10 mouse cellular contexts compared by ENCODE assay signal in genomic region chr11:120376302-120377160, GRCm38 (mm10). TPM values are rescaled to one million over a fixed set of nuclear protein-coding genes. Genes with fewer than 3 reads are reported as not detected.
DNase-seq lines count a peak whose midpoint lies in the region; ATAC-seq lines count a peak whose summit lies in the region.
"Had no signal": no experiment of that assay in that cellular context is flagged by ENCODE, and none has a peak within 500 bp of the region (broad histone marks: within the 10 kb centered on the region; RNA-seq: fewer than 3 reads in every experiment).

No protein-coding gene starts in this region.

- ATAC-seq in kidney, embryonic 16.5 days (ENCODE audit: low FRiP score, low TSS enrichment), result no peak
- no peak for ATAC-seq in embryonic facial prominence, embryonic 13.5 days (ENCODE audit: insufficient number of reproducible peaks, insufficient read depth, low FRiP score, low TSS enrichment, low read depth)
- no peak for ATAC-seq in midbrain, embryonic 12.5 days (ENCODE audit: low FRiP score, low read depth)

- H3K27me3 ChIP-seq in kidney, embryonic 16.5 days (ENCODE audit: insufficient read depth, low read length), result no peaks in the 10 kb centered on the region
- H3K27me3 ChIP-seq in embryonic facial prominence, embryonic 13.5 days, result no peaks in the 10 kb centered on the region
- no peaks in the 10 kb centered on the region for H3K27me3 ChIP-seq in midbrain, embryonic 12.5 days

- WGBS in kidney, embryonic 16.5 days, result 88% methylated on average over 17 of the region's 17 CpGs
- 90% methylated on average over 17 of the region's 17 CpGs for WGBS in embryonic facial prominence, embryonic 13.5 days
- 89% methylated on average over 17 of the region's 17 CpGs for WGBS in midbrain, embryonic 12.5 days

- 0 out of 2 replicates have a peak overlapping the region, but pooled peaks have one; percentile 22 for H3K9ac ChIP-seq in kidney, embryonic 16.5 days (replicated peaks; ENCODE audit: low read length)
- H3K9ac ChIP-seq in embryonic facial prominence, embryonic 13.5 days, result peak overlapping the region; percentile 87
- H3K9ac ChIP-seq in midbrain, embryonic 12.5 days (replicated peaks), result no peak overlapping the region

- no peak overlapping the region for H3K4me2 ChIP-seq in kidney, embryonic 16.5 days (replicated peaks; ENCODE audit: low read depth, low read length)
- peak overlapping the region; percentile 96 for H3K4me2 ChIP-seq in embryonic facial prominence, embryonic 13.5 days
- H3K4me2 ChIP-seq in midbrain, embryonic 12.5 days (replicated peaks), result peak overlapping the region; percentile 98; the same call in 1 of the 2 replicates

- peaks cover 21% of the 10 kb centered on the region for H3K4me1 ChIP-seq in kidney, embryonic 16.5 days (ENCODE audit: insufficient read depth, low read length)
- H3K4me1 ChIP-seq in embryonic facial prominence, embryonic 13.5 days, result peaks cover 34% of the 10 kb centered on the region
- H3K4me1 ChIP-seq in midbrain, embryonic 12.5 days, result peaks cover 25% of the 10 kb centered on the region

- H3K9me3 ChIP-seq in kidney, embryonic 16.5 days (ENCODE audit: low read length), result no peaks in the 10 kb centered on the region
- H3K9me3 ChIP-seq in embryonic facial prominence, embryonic 13.5 days, result no peaks in the 10 kb centered on the region
- no peaks in the 10 kb centered on the region for H3K9me3 ChIP-seq in midbrain, embryonic 12.5 days

- no peak for DNase-seq in kidney, postnatal 25 days
- peak; percentile 69 for DNase-seq in adrenal gland, postnatal 10 days
- no peak for DNase-seq in frontal cortex, postnatal 10 days (ENCODE audit: low spot score in 2 of 2)
- DNase-seq in thymus, adult 18-20 months, result no peak
- DNase-seq: heart, adult 18-20 months had no signal

- 0 out of 2 replicates have a peak overlapping the region, but pooled peaks have one; percentile 2 for H3K4me3 ChIP-seq in kidney, embryonic 16.5 days (ENCODE audit: low read length)
- peak overlapping the region; percentile 81; the same call in 1 of the 2 replicates for H3K4me3 ChIP-seq in embryonic facial prominence, embryonic 13.5 days
- no peak overlapping the region for H3K4me3 ChIP-seq in midbrain, embryonic 12.5 days

- no peak overlapping the region for H3K27ac ChIP-seq in kidney, embryonic 16.5 days (ENCODE audit: low read length)
- no peak overlapping the region for H3K27ac ChIP-seq in embryonic facial prominence, embryonic 13.5 days
- no peak overlapping the region for H3K27ac ChIP-seq in midbrain, embryonic 12.5 days (replicated peaks)

- peaks cover 65% of the 10 kb centered on the region for H3K36me3 ChIP-seq in kidney, embryonic 16.5 days (ENCODE audit: insufficient read depth, low read length)
- peaks cover 73% of the 10 kb centered on the region for H3K36me3 ChIP-seq in embryonic facial prominence, embryonic 13.5 days
- peaks cover 73% of the 10 kb centered on the region for H3K36me3 ChIP-seq in midbrain, embryonic 12.5 days

RNA-seq across cellular contexts. Expression of gene Faap100, which starts 2.0 kb away (rescaled TPM):
- polyA plus RNA-seq in kidney, embryonic 16.5 days (2015; fragmentation: Nextera tagmentation; extraction: Ambion mirVana), result 42.3 and 44.8 TPM in 2 replicates
- total RNA-seq in adrenal gland, postnatal 10 days (2021), result 10 to 100 TPM; 19.5 to 26.4 TPM
- polyA plus RNA-seq in embryonic facial prominence, embryonic 13.5 days (2015; fragmentation: Nextera tagmentation; extraction: Ambion mirVana), result 38.6 and 43.7 TPM in 2 replicates
- polyA plus RNA-seq in midbrain, embryonic 12.5 days (2016; fragmentation: Nextera tagmentation; extraction: Ambion mirVana), result 51.3 and 55.4 TPM in 2 replicates

RNA-seq across cellular contexts. Expression of gene Fscn2, which starts 15.2 kb away (rescaled TPM):
- 0.72 and 0.82 TPM in 2 replicates for polyA plus RNA-seq in kidney, embryonic 16.5 days (2015; fragmentation: Nextera tagmentation; extraction: Ambion mirVana)
- total RNA-seq in adrenal gland, postnatal 10 days (2021), result under 1 TPM; 0.15 to 0.45 TPM
- polyA plus RNA-seq in embryonic facial prominence, embryonic 13.5 days (2015; fragmentation: Nextera tagmentation; extraction: Ambion mirVana), result 0.25 and 1.1 TPM in 2 replicates
- 1.4 and 1.5 TPM in 2 replicates for polyA plus RNA-seq in midbrain, embryonic 12.5 days (2016; fragmentation: Nextera tagmentation; extraction: Ambion mirVana)
- total RNA-seq: heart, adult 18-20 months had no signal
- polyA plus RNA-seq: liver, embryonic 16.5 days; spleen, adult 2 months had no signal

RNA-seq across cellular contexts. Expression of gene Actg1, which starts 28.2 kb away (rescaled TPM):
- 2,803 and 2,860 TPM in 2 replicates for polyA plus RNA-seq in kidney, embryonic 16.5 days (2015; fragmentation: Nextera tagmentation; extraction: Ambion mirVana)
- 100 to 1,000 TPM; 954 to 956 TPM for total RNA-seq in adrenal gland, postnatal 10 days (2021)
- 2,524 and 2,741 TPM in 2 replicates for polyA plus RNA-seq in embryonic facial prominence, embryonic 13.5 days (2015; fragmentation: Nextera tagmentation; extraction: Ambion mirVana)
- polyA plus RNA-seq in midbrain, embryonic 12.5 days (2016; fragmentation: Nextera tagmentation; extraction: Ambion mirVana), result 3,175 and 3,231 TPM in 2 replicates
